Mouse (Mus musculus) liver, embryonic 12.5 days (tissue): ENCODE results near the gene Mkrn2. TPM values are rescaled to one million over a fixed set of nuclear protein-coding genes. Genes with fewer than 3 reads are reported as not detected.

Source experiments
- ATAC-seq: fragments of 200-750 bp; cut with Nextera tagmentation; 2 replicates; pipeline ENCODE4 v1.8.0; 2017; ENCODE audit warnings: moderate number of reproducible peaks, mild to moderate bottlenecking, moderate library complexity
- H3K27ac ChIP-seq: fragments of 300-500 bp; sonication (generic); 2 replicates; pipeline ENCODE4 v1.5.1; 2016; ENCODE audit warnings: mild to moderate bottlenecking
- H3K27me3 ChIP-seq: fragments of 300-500 bp; sonication (generic); replicated peaks from 2 replicates; pipeline ENCODE4 v1.6.1; 2016; ENCODE audit warnings: mild to moderate bottlenecking, moderate library complexity
- H3K36me3 ChIP-seq: fragments of 300-500 bp; sonication (generic); 2 replicates; pipeline ENCODE4 v1.6.1; 2016; ENCODE audit warnings: mild to moderate bottlenecking, moderate library complexity
- H3K4me1 ChIP-seq: fragments of 300-500 bp; sonication (generic); 2 replicates; pipeline ENCODE4 v1.6.1; 2016
- H3K4me2 ChIP-seq: fragments of 300-500 bp; sonication (generic); 2 replicates; pipeline ENCODE4 v1.6.1; 2016; ENCODE audit warnings: mild to moderate bottlenecking, moderate library complexity
- H3K4me3 ChIP-seq: fragments of 300-500 bp; sonication (generic); 2 replicates; pipeline ENCODE4 v1.5.1; 2016; ENCODE audit warnings: mild to moderate bottlenecking, moderate library complexity
- H3K9ac ChIP-seq: fragments of 300-500 bp; sonication (generic); 2 replicates; pipeline ENCODE4 v1.6.1; 2016; ENCODE audit warnings: mild to moderate bottlenecking, moderate library complexity
- H3K9me3 ChIP-seq: fragments of 300-500 bp; sonication (generic); replicated peaks from 2 replicates; pipeline ENCODE4 v1.6.1; 2016; ENCODE audit warnings: mild to moderate bottlenecking, moderate library complexity
- WGBS: fragments of 180-500 bp; shearing (Covaris S2); methylation state at CpG from one replicate; pipeline ENCODE4 v1.1.7; 2016; ENCODE audit not compliant: insufficient replicate concordance; 5-methylcytosine and 5-hydroxymethylcytosine counted together
- polyA plus RNA-seq: library from polyadenylated mRNA; unstranded; fragments of >200 nt; fragmentation: Nextera tagmentation; extraction: Ambion mirVana; gene quantifications from 2 replicates; pipeline ENCODE4 v1.2.1, GENCODE M21; 2016

Mkrn2 gene
- 14.4 and 15.3 TPM in 2 replicates for polyA plus RNA-seq

DNA sequence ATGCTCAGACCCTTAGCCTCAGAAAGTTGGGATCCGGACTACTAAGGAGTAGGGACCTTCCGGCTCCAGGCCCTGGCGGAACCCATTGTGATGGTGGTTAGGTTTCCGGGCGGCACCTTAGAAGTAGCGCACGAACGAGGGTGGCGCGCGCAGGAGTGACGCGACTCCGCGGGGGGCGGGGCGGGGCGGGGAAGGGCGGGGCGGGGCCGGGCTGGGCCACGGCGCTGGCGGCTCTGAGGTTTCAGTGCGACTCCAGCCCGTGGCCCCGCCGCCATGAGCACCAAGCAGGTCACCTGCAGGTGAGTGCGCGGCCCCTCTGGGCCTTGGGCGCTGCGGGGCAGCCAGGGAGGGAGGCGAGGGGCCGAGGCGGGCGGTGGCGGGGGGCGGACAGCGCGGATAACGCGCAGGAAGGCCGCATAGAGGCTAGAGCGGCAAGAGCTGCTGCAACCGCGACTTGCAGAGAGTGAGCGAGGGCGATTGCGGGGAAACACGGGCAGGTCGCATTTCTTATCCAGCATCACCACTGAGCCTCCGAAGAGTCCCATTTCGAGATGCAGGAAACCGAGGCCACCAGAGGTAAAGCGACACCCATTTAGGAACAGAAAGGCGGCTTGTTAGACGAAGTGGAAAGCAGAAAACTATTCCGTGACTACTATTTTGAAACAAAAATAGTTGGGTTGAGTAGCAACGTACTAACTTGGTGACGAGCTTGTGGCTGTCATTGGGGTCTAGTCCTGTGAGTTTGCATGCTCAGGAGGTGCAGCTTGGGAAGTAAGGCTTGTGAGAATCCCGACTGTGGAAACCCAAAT, at the start of gene Mkrn2:
TSS of gene Mkrn2 (plus strand) at position 188 of the 809 bp plus-strand sequence.
- peak; percentile 94 for ATAC-seq
- peak within 1 kb of the TSS; percentile 83 for H3K4me2 ChIP-seq
- under 1% methylated on average over 60 of the region's 61 CpGs for WGBS

DNA sequence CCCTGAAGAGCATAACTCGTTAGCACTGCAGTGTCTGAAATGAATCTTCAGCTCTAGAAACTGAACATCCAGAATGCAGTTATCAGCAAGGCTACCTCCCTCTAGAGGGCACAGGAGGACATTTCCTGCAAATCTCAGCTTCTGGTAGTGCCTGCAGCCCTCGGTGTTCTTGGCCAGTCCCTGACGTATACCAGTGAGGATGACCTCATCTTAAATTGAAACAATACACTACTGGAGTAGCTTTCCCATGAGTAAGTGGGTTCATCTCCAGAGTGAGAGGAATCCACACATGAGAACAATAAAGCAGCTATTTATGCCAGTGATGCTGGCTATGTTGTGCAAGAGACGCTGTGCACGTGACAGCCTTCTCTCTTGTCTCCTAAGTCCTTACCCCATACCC, 46.2 kb upstream of the Mkrn2 start:
- no peaks in the 10 kb centered on the region for H3K9me3 ChIP-seq
- no peak overlapping the region for H3K9ac ChIP-seq
- no peak overlapping the region for H3K4me2 ChIP-seq
- H3K27me3 ChIP-seq = no peaks in the 10 kb centered on the region
- peaks cover 5% of the 10 kb centered on the region; the same call in 1 of the 2 replicates for H3K4me1 ChIP-seq
- 62% methylated on average over 5 of the region's 5 CpGs for WGBS
- no peak overlapping the region for H3K27ac ChIP-seq
- ATAC-seq = no peak
- peaks cover 84% of the 10 kb centered on the region for H3K36me3 ChIP-seq
- H3K4me3 ChIP-seq = no peak overlapping the region

More for the DNA sequence above, at the start of gene Mkrn2:
- Histone ChIP-seq H3K4me1 (peaks cover 16% of the 10 kb centered on the region), H3K27me3 (no peaks in the 10 kb centered on the region), H3K9ac (peak within 1 kb of the TSS; percentile 86), H3K27ac (peak within 1 kb of the TSS; percentile 88), H3K4me3 (peak within 1 kb of the TSS; percentile 90), H3K9me3 (peaks cover 5% of the 10 kb centered on the region; the same call in 1 of the 2 replicates), H3K36me3 (peaks cover 15% of the 10 kb centered on the region; the same call in 1 of the 2 replicates)

DNA sequence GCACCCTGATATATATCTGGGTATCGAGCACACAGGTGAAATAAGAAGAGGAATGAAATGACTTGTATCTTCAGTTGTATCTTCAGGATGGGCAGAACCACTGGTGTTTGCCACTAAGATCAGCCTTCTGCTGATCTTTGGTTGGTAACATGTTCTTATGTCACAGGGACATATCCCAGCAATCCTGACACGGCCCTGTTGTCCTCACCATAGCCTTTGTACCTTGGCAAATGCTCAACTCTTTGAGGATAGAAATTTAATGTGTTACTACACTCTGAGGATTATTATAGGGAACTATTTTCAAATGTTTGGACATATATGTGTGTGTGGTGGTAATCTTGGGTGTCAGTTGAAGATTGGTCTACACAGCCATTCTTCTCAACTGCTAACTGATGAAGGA, 43.5 kb upstream of the Mkrn2 start:
- 78% methylated on average over 2 of the region's 2 CpGs for WGBS
- no peak for ATAC-seq
- Histone ChIP-seq H3K36me3 (peaks cover 83% of the 10 kb centered on the region), H3K4me2 (no peak overlapping the region), H3K9ac (no peak overlapping the region), H3K4me3 (no peak overlapping the region), H3K27ac (no peak overlapping the region), H3K9me3 (no peaks in the 10 kb centered on the region), H3K4me1 (peaks cover 5% of the 10 kb centered on the region; the same call in 1 of the 2 replicates), H3K27me3 (no peaks in the 10 kb centered on the region)

DNA sequence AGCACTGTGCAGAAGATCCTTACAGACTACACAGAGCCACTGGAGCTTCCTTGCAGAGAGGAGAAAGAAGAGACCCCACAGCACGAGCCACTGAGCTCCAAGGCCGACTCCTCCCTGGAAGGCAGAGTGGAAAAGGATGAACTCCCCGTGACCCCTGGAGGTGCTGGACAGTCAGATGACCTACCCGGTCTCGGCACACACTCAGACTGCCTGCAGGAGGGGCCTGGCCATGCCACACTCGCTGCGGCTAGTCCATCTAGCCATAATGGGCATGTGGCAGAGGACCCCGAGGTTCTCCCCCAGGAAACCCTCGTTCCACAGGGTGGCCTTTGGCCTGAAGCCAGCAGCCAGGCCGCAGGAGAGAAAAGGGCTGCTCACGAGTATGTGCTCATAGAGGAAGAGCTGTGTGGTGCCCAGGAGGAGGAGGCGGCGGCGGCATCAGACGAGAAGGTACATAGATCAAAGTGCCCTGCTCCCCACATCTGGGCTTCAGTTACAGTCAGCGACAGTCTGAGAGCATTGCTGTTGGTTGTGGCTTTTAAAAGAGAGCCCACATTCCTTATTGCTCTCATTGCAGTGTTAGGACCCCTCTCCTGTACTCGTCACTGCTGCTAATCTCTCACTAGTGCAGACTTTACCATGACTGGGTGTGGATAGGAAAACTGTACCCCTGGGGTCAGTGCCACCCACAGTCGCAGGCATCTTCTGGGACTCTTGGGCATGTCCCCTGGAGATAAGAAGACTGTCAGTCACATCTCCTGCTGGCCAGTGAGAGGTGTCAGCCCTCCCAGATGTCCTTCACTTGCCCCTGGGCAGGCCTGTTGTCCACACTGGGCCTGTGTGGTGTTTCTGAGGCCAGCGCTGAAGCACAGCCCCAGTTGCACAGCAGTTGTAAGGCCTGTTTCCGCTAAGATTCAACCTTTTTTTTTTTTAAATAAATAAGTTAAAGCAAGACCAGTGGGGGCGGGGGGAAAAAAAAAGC, 41.8 kb upstream of the Mkrn2 start:
- no peaks in the 10 kb centered on the region for H3K27me3 ChIP-seq
- H3K4me2 ChIP-seq = no peak overlapping the region
- no peak overlapping the region for H3K9ac ChIP-seq
- H3K4me1 ChIP-seq = peaks cover 5% of the 10 kb centered on the region; the same call in 1 of the 2 replicates
- no peaks in the 10 kb centered on the region for H3K9me3 ChIP-seq
- no peak overlapping the region for H3K27ac ChIP-seq
- 0 out of 2 replicates have a peak, but pooled peaks have one; percentile 24 for ATAC-seq
- H3K4me3 ChIP-seq = no peak overlapping the region
- WGBS = 76% methylated on average over 21 of the region's 21 CpGs
- peaks cover 79% of the 10 kb centered on the region for H3K36me3 ChIP-seq

DNA sequence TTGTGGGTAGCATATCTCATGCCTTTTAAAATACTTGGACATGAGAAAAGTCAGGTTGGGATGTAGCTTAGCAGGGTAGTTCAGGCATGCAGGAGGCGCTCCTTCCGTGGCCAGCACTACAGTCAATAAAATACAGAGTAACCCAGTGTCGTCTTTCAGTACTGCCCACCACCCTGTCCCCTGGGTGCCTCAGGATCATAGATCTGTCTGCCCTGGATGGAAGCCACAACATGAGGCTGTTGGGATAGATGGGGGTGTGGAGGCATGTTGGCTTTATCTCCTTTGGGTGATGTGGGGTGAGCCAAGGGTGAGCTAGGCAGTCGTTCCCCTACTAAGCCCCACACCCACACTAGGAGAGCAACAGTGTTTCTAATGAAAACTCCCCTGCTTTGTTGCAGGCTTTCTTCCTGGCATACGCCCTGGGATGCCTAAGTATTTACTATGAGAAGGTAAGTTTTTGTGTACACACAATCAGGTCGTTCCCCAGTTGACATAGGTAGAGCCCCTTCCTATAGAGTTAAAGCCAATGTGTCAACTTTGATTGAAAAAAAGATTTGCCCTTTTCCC, 36.1 kb upstream of the Mkrn2 start:
- Histone ChIP-seq H3K27me3 (no peaks in the 10 kb centered on the region), H3K9me3 (peaks cover 13% of the 10 kb centered on the region; the same call in 1 of the 2 replicates), H3K4me3 (no peak overlapping the region), H3K9ac (no peak overlapping the region), H3K27ac (no peak overlapping the region), H3K36me3 (peaks cover 94% of the 10 kb centered on the region), H3K4me2 (no peak overlapping the region), H3K4me1 (no peaks in the 10 kb centered on the region)
- 81% methylated on average over 6 of the region's 6 CpGs for WGBS
- no peak for ATAC-seq

DNA sequence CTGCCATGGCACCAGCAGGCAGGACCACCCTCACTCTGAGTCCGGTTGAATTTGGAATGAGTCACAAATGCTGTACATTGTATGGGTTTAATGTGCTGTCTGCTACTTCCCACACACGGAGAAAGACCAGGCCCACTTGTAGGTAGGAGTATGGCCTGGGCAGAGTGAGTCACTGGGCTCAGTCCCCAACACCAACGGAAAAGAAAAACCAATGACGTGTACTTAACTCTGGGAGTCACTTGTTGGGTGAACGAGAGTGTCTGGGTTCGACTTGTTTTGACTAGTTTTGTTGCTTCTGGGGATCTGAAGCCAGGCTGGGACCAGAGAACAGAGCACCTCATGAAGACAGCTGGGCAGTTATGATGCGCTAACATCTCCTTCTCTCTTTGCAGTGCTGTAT, 27.5 kb upstream of the Mkrn2 start:
- ATAC-seq = no peak
- Histone ChIP-seq H3K4me1 (no peaks in the 10 kb centered on the region), H3K9ac (no peak overlapping the region), H3K9me3 (peaks cover 1% of the 10 kb centered on the region; the same call in 1 of the 2 replicates), H3K4me3 (no peak overlapping the region), H3K36me3 (peaks cover 82% of the 10 kb centered on the region), H3K27me3 (no peaks in the 10 kb centered on the region), H3K27ac (no peak overlapping the region), H3K4me2 (no peak overlapping the region)
- WGBS = 85% methylated on average over 7 of the region's 7 CpGs

DNA sequence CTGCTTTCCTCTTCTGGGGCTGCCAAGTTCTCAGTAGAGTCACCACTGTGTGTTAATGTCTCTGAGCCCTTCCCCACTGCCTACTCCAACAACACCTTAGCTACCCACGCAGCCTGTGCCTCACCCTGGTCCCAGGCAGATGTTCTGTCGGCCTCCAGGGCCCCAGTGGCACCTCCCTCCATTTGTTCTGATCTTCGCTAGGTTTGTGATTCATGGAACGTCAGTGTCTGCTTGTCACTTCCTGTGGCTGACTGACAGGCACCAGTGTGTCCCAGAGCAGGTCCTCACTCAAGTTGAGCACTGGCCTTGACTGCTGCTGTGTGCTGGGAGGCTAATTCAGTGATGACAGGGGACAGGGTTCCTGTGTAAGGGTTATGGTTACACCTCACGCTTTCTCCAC, 24.3 kb upstream of the Mkrn2 start:
- WGBS = 65% methylated on average over 5 of the region's 5 CpGs

DNA sequence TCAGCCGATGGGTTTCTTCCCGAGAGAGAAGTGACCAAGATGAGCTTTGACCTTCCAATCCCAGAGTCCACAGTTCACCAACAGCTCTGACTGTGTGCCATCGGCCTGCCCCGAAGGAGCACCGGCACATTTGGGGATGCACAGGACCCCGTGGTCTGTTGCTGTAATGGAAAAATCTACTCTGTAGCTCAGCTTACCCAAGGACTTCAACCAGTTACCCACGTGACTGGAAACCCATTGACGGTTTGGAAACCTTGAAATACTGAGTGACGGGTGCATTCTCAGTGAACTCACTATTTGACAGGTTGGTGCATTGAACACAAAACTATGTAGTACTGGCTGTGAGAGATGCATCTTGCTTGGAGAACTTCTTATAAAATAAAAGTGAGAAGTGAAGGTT, 23.8 kb upstream of the Mkrn2 start:
- H3K4me2 ChIP-seq = no peak overlapping the region
- no peak overlapping the region for H3K9ac ChIP-seq
- H3K36me3 ChIP-seq = peaks cover 62% of the 10 kb centered on the region
- H3K4me3 ChIP-seq = no peak overlapping the region
- no peaks in the 10 kb centered on the region for H3K9me3 ChIP-seq
- 82% methylated on average over 9 of the region's 9 CpGs for WGBS
- no peaks in the 10 kb centered on the region for H3K4me1 ChIP-seq
- ATAC-seq = no peak
- no peak overlapping the region for H3K27ac ChIP-seq
- no peaks in the 10 kb centered on the region for H3K27me3 ChIP-seq

More for the DNA sequence above, 24.3 kb upstream of the Mkrn2 start:
- Histone ChIP-seq H3K4me1 (no peaks in the 10 kb centered on the region), H3K27ac (no peak overlapping the region), H3K4me3 (no peak overlapping the region), H3K27me3 (no peaks in the 10 kb centered on the region), H3K9me3 (no peaks in the 10 kb centered on the region), H3K4me2 (no peak overlapping the region), H3K9ac (no peak overlapping the region), H3K36me3 (peaks cover 66% of the 10 kb centered on the region)
- no peak for ATAC-seq

DNA sequence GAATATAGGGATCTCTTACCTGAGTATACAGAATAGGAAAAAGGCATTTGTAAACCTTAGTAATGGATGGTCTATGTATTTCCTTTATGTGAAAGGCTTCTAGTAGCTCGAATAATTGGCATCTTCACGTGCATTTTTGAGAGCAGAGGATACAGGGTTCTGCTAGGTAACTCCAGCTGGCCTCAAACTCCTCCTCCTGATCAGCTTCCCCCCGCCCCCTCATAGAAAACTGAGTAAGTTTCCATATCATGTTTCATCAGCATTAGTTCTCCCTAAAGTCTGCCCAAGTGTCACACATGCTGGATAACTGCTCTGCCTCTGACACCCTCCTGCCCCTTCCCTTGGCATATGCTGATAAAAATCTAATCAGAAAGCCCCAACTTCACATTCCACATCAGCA, 20.9 kb upstream of the Mkrn2 start:
- H3K36me3 ChIP-seq = peaks cover 41% of the 10 kb centered on the region
- H3K9me3 ChIP-seq = no peaks in the 10 kb centered on the region
- no peak overlapping the region for H3K9ac ChIP-seq
- H3K27ac ChIP-seq = no peak overlapping the region
- 72% methylated on average over 3 of the region's 3 CpGs for WGBS
- no peak overlapping the region for H3K4me3 ChIP-seq
- no peak overlapping the region for H3K4me2 ChIP-seq
- ATAC-seq = no peak
- H3K4me1 ChIP-seq = 0 out of 2 replicates have a peak, but pooled peaks cover 3% of the 10 kb centered on the region
- no peaks in the 10 kb centered on the region for H3K27me3 ChIP-seq

DNA sequence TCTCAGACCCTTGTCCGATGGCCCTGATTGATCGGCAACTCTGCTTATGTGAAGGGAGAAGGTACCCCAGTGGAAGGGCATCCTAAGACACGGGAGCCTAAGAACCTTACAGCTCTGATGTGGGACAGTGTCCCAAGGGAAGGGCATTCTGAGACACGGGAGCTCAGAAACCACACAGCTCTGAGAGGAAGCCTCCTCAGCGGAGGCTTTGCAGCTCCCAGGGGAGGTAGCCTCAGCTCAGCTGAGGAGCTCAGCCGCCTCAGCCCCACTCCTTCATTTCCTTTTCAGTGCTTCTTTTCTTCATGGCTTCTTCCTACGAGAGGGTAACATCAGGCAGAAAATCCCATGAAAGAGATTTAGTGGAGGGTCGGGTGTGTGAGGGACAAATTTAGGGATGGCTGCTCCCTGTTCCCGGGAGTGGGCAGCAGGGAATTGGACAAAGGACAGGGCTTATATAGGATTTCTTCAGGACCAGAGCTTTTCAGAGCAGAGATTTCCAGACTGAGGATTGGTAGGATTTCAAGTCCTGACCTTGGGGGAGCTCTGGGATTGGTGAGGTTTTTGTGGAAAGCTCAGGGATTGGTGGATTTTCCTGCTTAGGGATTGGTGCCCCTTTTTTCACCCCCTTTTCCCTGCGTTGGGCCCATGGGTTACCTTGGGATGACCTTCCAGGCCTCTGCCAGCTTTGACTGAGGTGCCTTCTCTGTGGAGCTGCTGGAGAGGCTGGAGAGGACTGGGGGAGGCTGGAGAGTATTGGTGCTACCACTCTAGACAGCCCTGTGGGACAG, 19.2 kb upstream of the Mkrn2 start:
- no peak overlapping the region for H3K9ac ChIP-seq
- H3K36me3 ChIP-seq = peaks cover 24% of the 10 kb centered on the region
- H3K9me3 ChIP-seq = no peaks in the 10 kb centered on the region
- ATAC-seq = no peak
- WGBS = 64% methylated on average over 10 of the region's 10 CpGs
- no peak overlapping the region for H3K4me2 ChIP-seq
- H3K4me3 ChIP-seq = no peak overlapping the region
- H3K4me1 ChIP-seq = 0 out of 2 replicates have a peak, but pooled peaks cover 3% of the 10 kb centered on the region
- no peaks in the 10 kb centered on the region for H3K27me3 ChIP-seq
- H3K27ac ChIP-seq = no peak overlapping the region
